Mouse (Mus musculus) stomach, postnatal 0 days (tissue): ENCODE measurements around the gene Flt3. TPM values are rescaled to one million over a fixed set of nuclear protein-coding genes. Genes with fewer than 3 reads are reported as not detected.

Experiments
- ATAC-seq: fragments of 200-750 bp; cut with Nextera tagmentation; 2 replicates; pipeline ENCODE4 v1.8.0; 2017; ENCODE audit not compliant: low FRiP score, low TSS enrichment
- DNase-seq: peaks from one replicate; pipeline ENCODE4 v3.0.0-alpha.2; 2016; ENCODE audit warnings: low spot score
- H3K27ac ChIP-seq: fragments of 300-500 bp; sonication (generic); replicated peaks from 2 replicates; pipeline ENCODE4 v1.5.1; 2014; ENCODE audit warnings: mild to moderate bottlenecking, control low read depth
- H3K27me3 ChIP-seq: fragments of 300-500 bp; sonication (generic); 2 replicates; pipeline ENCODE4 v1.6.1; 2014; ENCODE audit warnings: low read length; ENCODE audit not compliant: control insufficient read depth, insufficient read depth
- H3K36me3 ChIP-seq: fragments of 300-500 bp; sonication (generic); 2 replicates; pipeline ENCODE4 v1.6.1; 2014; ENCODE audit warnings: low read length, mixed read lengths; ENCODE audit not compliant: control insufficient read depth, insufficient read depth
- H3K4me1 ChIP-seq: fragments of 300-500 bp; sonication (generic); replicated peaks from 2 replicates; pipeline ENCODE4 v1.6.1; 2014; ENCODE audit warnings: antibody characterized with exemption; ENCODE audit not compliant: control insufficient read depth, insufficient read depth
- H3K4me2 ChIP-seq: fragments of 300-500 bp; sonication (generic); replicated peaks from 2 replicates; pipeline ENCODE4 v1.6.1; 2014; ENCODE audit warnings: low read depth, mild to moderate bottlenecking, control low read depth, moderate library complexity
- H3K4me3 ChIP-seq: fragments of 300-500 bp; sonication (generic); 2 replicates; pipeline ENCODE4 v1.5.1; 2014; ENCODE audit warnings: low read depth, low read length, control low read depth
- H3K9ac ChIP-seq: fragments of 300-500 bp; sonication (generic); 2 replicates; pipeline ENCODE4 v1.6.1; 2014; ENCODE audit warnings: mild to moderate bottlenecking, low read length, control low read depth, mixed read lengths
- H3K9me3 ChIP-seq: fragments of 300-500 bp; sonication (generic); 2 replicates; pipeline ENCODE4 v1.6.1; 2016; ENCODE audit warnings: low read length; ENCODE audit not compliant: control insufficient read depth
- CTCF ChIP-seq: IDR thresholded peaks from 2 replicates; pipeline ENCODE4 v1.5.1; 2016; ENCODE audit warnings: antibody characterized with exemption, low read depth, mild to moderate bottlenecking, moderate library complexity
- EP300 ChIP-seq: optimal IDR thresholded peaks from 2 replicates; pipeline ENCODE3; 2016; ENCODE audit warnings: antibody characterized with exemption
- WGBS: fragments of 180-500 bp; shearing (Covaris S2); extraction: QIAGEN DNeasy Blood & Tissue Kit; methylation state at CpG from one replicate; pipeline ENCODE4 v1.1.7; 2014; 5-methylcytosine and 5-hydroxymethylcytosine counted together
- polyA plus RNA-seq: library from polyadenylated mRNA; unstranded; fragments of >200 nt; fragmentation: Nextera tagmentation; extraction: Ambion mirVana; gene quantifications from 2 replicates; pipeline ENCODE4 v1.2.1, GENCODE M21; 2015

Gene Flt3
- polyA plus RNA-seq, 1 experiment from 2014 or later: 0.10 TPM

GRCm38 (mm10) chr5:147402505-147402904, 2.2 kb upstream of the Flt3 start:
- Histone ChIP-seq H3K4me1 (no peaks in the 10 kb centered on the region), H3K4me3 (no peak overlapping the region), H3K27ac (no peak overlapping the region), H3K4me2 (no peak overlapping the region), H3K9ac (no peak overlapping the region), H3K27me3 (peaks cover 9% of the 10 kb centered on the region; the same call in 1 of the 2 replicates), H3K36me3 (no peaks in the 10 kb centered on the region), H3K9me3 (no peaks in the 10 kb centered on the region)
- DNase-seq: peak; percentile 53
- WGBS: 19% methylated on average over 5 of the region's 5 CpGs
- peak; percentile 76 for TF ChIP-seq CTCF
- TF ChIP-seq EP300: no peak
- no peak for ATAC-seq

DNA sequence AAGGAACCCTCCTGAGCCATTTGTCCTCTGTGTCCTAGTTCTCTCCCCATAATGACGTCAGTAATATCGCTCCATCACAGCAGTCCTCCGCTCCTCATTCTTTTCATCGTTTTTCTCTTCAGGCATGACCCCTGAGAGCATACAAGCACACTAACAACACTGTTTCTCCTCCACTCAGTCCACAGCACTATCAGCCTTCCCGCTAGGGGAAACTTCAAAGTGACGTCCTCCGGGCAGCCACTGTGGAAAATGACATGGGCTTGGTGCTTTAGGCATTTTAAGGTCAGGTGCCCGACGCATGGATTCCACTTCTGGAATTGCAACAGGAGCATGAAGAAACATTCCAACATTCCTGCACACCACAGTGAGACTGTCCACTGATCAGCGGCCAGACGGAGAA, 735 bp upstream of the Flt3 start:
- no peaks in the 10 kb centered on the region for H3K4me1 ChIP-seq
- no peak for TF ChIP-seq EP300
- no peak for TF ChIP-seq CTCF
- H3K9me3 ChIP-seq: no peaks in the 10 kb centered on the region
- no peak for DNase-seq
- H3K27me3 ChIP-seq: peaks cover 9% of the 10 kb centered on the region; the same call in 1 of the 2 replicates
- 27% methylated on average over 11 of the region's 11 CpGs for WGBS
- H3K36me3 ChIP-seq: no peaks in the 10 kb centered on the region
- no peak overlapping the region for H3K4me3 ChIP-seq
- H3K9ac ChIP-seq: no peak overlapping the region
- ATAC-seq: no peak
- H3K4me2 ChIP-seq: no peak overlapping the region
- no peak overlapping the region for H3K27ac ChIP-seq

DNA sequence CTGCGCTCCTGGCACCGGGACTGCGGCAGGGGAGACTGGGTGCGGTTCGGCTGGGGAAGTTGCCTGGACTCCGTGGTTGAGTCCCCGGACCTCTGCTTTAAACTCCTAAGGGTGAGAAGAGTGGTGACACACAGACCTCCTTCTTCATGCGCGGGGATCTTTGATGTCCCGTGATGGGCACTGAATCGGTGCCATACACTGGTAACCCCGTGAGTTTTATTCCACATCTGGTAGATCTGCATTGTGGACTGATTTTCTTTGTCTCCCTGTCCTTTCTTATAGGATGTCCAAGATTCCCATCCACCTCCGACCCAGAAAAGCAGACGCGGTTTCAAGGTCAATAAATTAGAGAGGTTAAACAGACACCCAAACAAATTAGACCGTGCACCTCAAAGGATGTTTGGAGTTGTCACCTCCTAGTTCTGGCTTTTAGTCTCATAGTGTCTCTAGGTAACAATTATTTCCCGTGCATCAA, 253 bp upstream of the Flt3 start:
- DNase-seq (no peak), ATAC-seq (no peak; the same call in 1 of the 2 replicates)
- H3K27me3 ChIP-seq: peaks cover 9% of the 10 kb centered on the region; the same call in 1 of the 2 replicates
- peak overlapping the region; percentile 46 for H3K4me2 ChIP-seq
- no peaks in the 10 kb centered on the region for H3K4me1 ChIP-seq
- no peak overlapping the region for H3K27ac ChIP-seq
- H3K4me3 ChIP-seq: peak overlapping the region; percentile 26
- H3K9me3 ChIP-seq: no peaks in the 10 kb centered on the region
- WGBS: 2% methylated on average over 17 of the region's 17 CpGs
- no peak overlapping the region for H3K9ac ChIP-seq
- no peaks in the 10 kb centered on the region for H3K36me3 ChIP-seq
- TF ChIP-seq CTCF (no peak), EP300 (no peak)

- H3K27me3 ChIP-seq: 0 out of 2 replicates have a peak, but pooled peaks cover 2% of the 10 kb centered on the region
- H3K9ac ChIP-seq: no peak overlapping the region
- WGBS: 10% methylated on average over 1 of the region's 1 CpGs
- H3K4me1 ChIP-seq: no peaks in the 10 kb centered on the region
- no peak for TF ChIP-seq EP300
- no peak for TF ChIP-seq CTCF
- no peak overlapping the region for H3K4me2 ChIP-seq
- no peak for ATAC-seq
- H3K36me3 ChIP-seq: no peaks in the 10 kb centered on the region
- no peak overlapping the region for H3K27ac ChIP-seq
- H3K4me3 ChIP-seq: no peak overlapping the region
- DNase-seq: no peak
- no peaks in the 10 kb centered on the region for H3K9me3 ChIP-seq
Observed at GRCm38 (mm10) chr5:147395050-147395449, 5.2 kb downstream of the Flt3 start.

GRCm38 (mm10) chr5:147392667-147393213, 7.5 kb downstream of the Flt3 start:
- TF ChIP-seq EP300 (no peak), CTCF (no peak)
- H3K9me3 ChIP-seq: no peaks in the 10 kb centered on the region
- H3K27ac ChIP-seq: no peak overlapping the region
- H3K4me1 ChIP-seq: no peaks in the 10 kb centered on the region
- ATAC-seq (no peak), DNase-seq (no peak)
- H3K27me3 ChIP-seq: no peaks in the 10 kb centered on the region
- WGBS: 67% methylated on average over 12 of the region's 12 CpGs
- H3K4me3 ChIP-seq: no peak overlapping the region
- no peak overlapping the region for H3K4me2 ChIP-seq
- H3K9ac ChIP-seq: no peak overlapping the region
- no peaks in the 10 kb centered on the region for H3K36me3 ChIP-seq

- no peak for ATAC-seq
Observed at GRCm38 (mm10) chr5:147390772-147391171, 9.5 kb downstream of the Flt3 start.

More at GRCm38 (mm10) chr5:147390772-147391171, 9.5 kb downstream of the Flt3 start:
- no peak overlapping the region for H3K9ac ChIP-seq
- H3K27me3 ChIP-seq: no peaks in the 10 kb centered on the region
- H3K4me3 ChIP-seq: no peak overlapping the region
- no peak overlapping the region for H3K4me2 ChIP-seq
- no peak for TF ChIP-seq EP300
- no peak for TF ChIP-seq CTCF
- no peaks in the 10 kb centered on the region for H3K36me3 ChIP-seq
- no peaks in the 10 kb centered on the region for H3K4me1 ChIP-seq
- DNase-seq: no peak
- WGBS: 36% methylated on average over 2 of the region's 2 CpGs
- no peaks in the 10 kb centered on the region for H3K9me3 ChIP-seq
- H3K27ac ChIP-seq: no peak overlapping the region
